Mouse (Mus musculus) cerebellum, adult 2 months (tissue): ENCODE measurements around the gene Phldb1. TPM values are rescaled to one million over a fixed set of nuclear protein-coding genes. Genes with fewer than 3 reads are reported as not detected.
A peak's percentile ranks its signal among the peaks of the same experiment; 100 is the strongest.
"Not testable (repeated sequence)": the region's sequence is repeated elsewhere in the genome, so short reads cannot be mapped to it uniquely, and the experiment has no call there.

Source experiments
- DNase-seq, 2 experiments: peaks; one replicate each; pipeline ENCODE4 v3.0.0; 2021
- H3K27ac ChIP-seq: fragments of 200-500 bp; 2 replicates; pipeline ENCODE4 v1.5.1; 2012; ENCODE audit warnings: low read length, control low read depth, inconsistent platforms; ENCODE audit not compliant: insufficient read depth
- H3K27me3 ChIP-seq: fragments of 200-500 bp; 2 replicates; pipeline ENCODE4 v1.6.1; 2012; ENCODE audit warnings: inconsistent platforms, mild to moderate bottlenecking, low read length, moderate library complexity; ENCODE audit not compliant: control insufficient read depth, insufficient read depth
- H3K4me1 ChIP-seq: fragments of 200-500 bp; 2 replicates; pipeline ENCODE4 v1.6.1; 2011; ENCODE audit warnings: low read length; ENCODE audit not compliant: control insufficient read depth, insufficient read depth
- H3K4me3 ChIP-seq: fragments of 200-500 bp; replicated peaks from 2 replicates; pipeline ENCODE3; 2011; ENCODE audit warnings: mild to moderate bottlenecking, low read depth, low read length, control low read depth; ENCODE audit not compliant: insufficient read depth
- CTCF ChIP-seq: fragments of 200-500 bp; IDR thresholded peaks from 2 replicates; pipeline ENCODE4 v1.5.1; 2011; ENCODE audit warnings: low read depth, mild to moderate bottlenecking, control low read depth, low read length, moderate library complexity, borderline replicate concordance; ENCODE audit not compliant: insufficient read depth
- POLR2A ChIP-seq: fragments of 200-500 bp; IDR thresholded peaks from 2 replicates; pipeline ENCODE4 v1.6.1; 2011; ENCODE audit warnings: low read length, control low read depth, borderline replicate concordance; ENCODE audit not compliant: insufficient read depth
- WGBS: fragments of 180-500 bp; shearing (Covaris S2); methylation state at CpG from one replicate; pipeline ENCODE4 v1.1.7; 2018; 5-methylcytosine and 5-hydroxymethylcytosine counted together
- polyA plus RNA-seq: library from polyadenylated mRNA; depleted of rRNA; stranded (reverse); fragments of >200 nt; gene quantifications from 2 replicates; pipeline ENCODE4 v1.2.3, GENCODE M21; 2012; rRNA removed

The Phldb1 gene
- polyA plus RNA-seq, result 193 and 194 TPM in 2 replicates

DNA sequence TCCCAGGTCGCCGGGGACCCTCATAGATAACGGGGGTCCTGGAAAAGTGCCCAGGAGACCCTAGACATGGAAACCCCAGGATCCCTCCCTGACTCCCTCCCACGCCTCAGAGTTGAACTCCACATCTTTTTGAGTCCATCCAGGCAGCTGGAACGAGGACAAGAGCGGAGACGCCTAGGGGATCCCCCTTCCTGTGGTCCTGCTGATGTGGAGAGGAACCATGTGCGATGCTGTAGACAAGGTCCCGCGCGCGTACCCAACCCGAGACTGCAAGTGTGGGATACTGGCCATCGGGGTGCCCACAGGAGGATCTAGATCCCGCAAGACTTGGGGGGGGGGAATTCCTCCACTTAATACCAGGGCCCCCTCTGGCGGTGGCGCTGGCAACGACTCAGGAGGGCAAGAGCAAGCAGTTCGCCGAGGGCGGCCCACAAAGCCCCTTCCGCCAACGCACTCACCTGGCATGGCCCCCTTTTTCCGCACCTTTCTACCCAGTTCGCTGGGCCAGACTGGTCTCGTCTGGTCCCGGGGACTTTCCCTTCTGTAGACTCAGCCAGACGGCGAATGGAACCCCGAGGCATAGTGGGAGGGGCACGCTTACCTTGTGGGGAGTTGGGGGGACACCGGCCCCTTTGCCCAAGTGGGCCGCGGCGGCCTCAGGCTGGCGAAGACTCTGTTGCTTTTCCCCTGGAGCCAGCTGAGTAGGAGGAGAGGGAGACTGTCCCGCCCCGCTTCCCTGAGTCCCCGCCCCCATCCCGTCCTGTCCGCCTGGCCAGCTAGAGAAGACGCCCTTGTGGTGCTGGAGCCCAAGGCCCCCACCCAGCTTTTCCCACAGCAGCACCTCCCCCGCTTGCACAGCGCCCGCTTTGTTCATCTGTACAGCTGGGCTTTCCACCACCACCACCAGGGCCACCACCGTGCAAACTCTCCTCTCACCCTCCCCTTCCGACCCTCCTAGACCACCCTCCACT lies at the start of gene Phldb1:
Gene Phldb1, minus strand, starts transcription at position 675 of the 971 bp plus-strand sequence.
- TF ChIP-seq CTCF, result peak; percentile 32; the same call in 1 of the 2 replicates
- no peak for TF ChIP-seq POLR2A
- WGBS, result 7% methylated on average over 44 of the region's 47 CpGs
- Histone ChIP-seq H3K4me1 (peaks cover 6% of the 10 kb centered on the region; the same call in 1 of the 2 replicates), H3K27ac (peak within 1 kb of the TSS; percentile 38; the same call in 1 of the 2 replicates), H3K4me3 (peak within 1 kb of the TSS; percentile 47), H3K27me3 (no peaks in the 10 kb centered on the region)
- peak; percentile 48 to 52 for DNase-seq

DNA sequence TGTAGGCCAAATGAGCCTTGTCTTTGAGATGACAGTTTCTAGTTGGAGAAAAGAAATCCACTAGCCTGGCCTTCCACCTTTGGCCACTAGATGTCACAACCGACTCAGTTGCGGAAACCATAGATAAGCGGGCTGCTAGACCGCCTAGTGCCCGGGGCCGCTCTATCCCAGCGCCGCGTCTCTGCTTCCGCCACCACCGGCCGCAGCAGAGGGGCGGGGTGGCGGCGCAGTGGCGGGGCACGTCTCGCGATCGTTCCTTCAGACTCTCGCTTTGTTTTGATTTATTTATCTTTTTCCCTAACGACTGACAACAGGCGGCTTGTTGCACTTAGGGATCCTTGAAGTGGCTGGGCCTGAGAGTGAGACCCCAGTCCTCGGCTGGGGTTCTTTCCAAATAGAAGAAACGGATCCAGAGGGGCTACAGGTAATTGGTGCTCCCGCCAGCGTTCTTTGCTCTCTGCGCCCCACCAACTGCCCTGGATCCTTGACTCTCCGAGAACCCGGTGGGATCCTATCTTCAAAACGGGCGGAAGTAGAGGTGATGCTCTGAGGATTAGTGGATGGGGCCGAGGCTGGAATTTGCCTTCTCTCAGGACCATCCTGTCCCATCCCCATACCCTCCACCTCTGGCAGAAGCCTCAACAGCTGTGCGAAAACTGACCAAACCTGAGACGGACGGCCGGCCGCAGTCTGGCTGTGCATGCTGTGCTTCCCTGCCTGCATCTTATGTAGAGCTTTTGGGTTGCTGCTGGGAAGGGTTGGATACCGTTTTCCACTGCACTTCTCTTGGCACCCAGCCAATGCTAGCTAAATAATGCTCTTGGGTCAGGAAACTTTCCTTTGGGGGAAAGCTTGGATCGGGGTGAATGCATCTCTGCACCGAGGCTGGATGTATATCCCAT lies 38.0 kb upstream of the Phldb1 start:
- Histone ChIP-seq H3K4me3 (peak overlapping the region; percentile 89), H3K4me1 (no peaks in the 10 kb centered on the region), H3K27me3 (no peaks in the 10 kb centered on the region), H3K27ac (peak overlapping the region; percentile 46; the same call in 1 of the 2 replicates)
- WGBS, result under 1% methylated on average over 41 of the region's 41 CpGs
- DNase-seq, result peak; percentile 92 to 93
- TF ChIP-seq POLR2A (peak; percentile 84), CTCF (peak; percentile 77)

DNA sequence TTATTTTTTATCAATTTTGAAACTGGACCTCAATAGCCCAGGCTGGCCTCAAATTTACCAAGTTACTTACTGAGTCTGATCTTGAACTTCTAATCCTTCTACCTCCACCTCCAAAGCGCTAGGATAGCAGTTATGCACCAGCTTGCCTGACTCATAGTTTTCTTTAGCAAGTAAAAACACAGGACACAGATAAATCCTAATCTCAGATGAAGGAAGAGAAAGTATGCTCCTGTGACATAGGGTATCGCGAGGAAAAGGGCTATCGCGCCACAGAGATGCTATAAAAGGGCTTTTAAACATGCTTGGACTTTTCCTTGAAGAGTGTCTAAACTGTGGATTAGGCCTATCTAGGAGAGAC lies 37.4 kb upstream of the Phldb1 start:
- Histone ChIP-seq H3K27me3 (no peaks in the 10 kb centered on the region), H3K27ac (no peak overlapping the region), H3K4me3 (no peak overlapping the region), H3K4me1 (no peaks in the 10 kb centered on the region)
- WGBS, result 29% methylated on average over 5 of the region's 5 CpGs
- TF ChIP-seq POLR2A, result no peak
- TF ChIP-seq CTCF, result no peak
- no peak for DNase-seq

DNA sequence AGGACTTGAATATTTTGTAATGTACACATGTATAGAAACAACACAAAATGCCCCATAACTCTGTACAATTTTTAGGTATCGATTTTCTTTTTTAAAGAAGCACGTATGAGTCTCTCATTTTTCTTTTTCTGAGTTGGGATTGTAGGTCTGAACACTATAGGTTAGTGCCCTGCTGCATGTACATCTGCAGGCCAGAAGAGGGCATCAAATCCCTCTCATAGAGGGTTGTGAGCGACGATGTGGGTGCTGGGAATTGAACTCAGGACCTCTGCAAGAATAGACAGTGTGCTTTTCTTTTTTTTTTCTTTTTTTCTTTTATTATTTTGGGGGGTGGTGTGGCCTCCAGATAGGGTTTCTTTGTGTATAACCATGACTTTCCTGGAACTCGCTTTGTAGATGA lies 36.4 kb upstream of the Phldb1 start:
- WGBS, result 91% methylated on average over 5 of the region's 5 CpGs
- H3K27ac ChIP-seq, result no peak overlapping the region
- DNase-seq, result no peak
- TF ChIP-seq POLR2A (no peak), CTCF (no peak)
- no peaks in the 10 kb centered on the region for H3K4me1 ChIP-seq
- no peak overlapping the region for H3K4me3 ChIP-seq
- H3K27me3 ChIP-seq, result no peaks in the 10 kb centered on the region

GRCm38 (mm10) chr9:44768029-44768394 lies 33.0 kb upstream of the Phldb1 start:
- H3K4me3 ChIP-seq, result peak overlapping the region; percentile 48
- not testable (repeated sequence) for H3K4me1 ChIP-seq, H3K27ac ChIP-seq, DNase-seq, H3K27me3 ChIP-seq
- WGBS, result 28% methylated on average over 9 of the region's 9 CpGs

GRCm38 (mm10) chr9:44767101-44768028 lies 32.4 kb upstream of the Phldb1 start, which contains the start of the genes Arcn1 and Ift46:
TSS of gene Arcn1 (minus strand) at chr9:44767845.
TSS of gene Ift46 (plus strand) at chr9:44767908.
- peak; percentile 74 for TF ChIP-seq POLR2A
- no peak for TF ChIP-seq CTCF
- under 1% methylated on average over 77 of the region's 82 CpGs for WGBS
- DNase-seq, result peak; percentile 87 to 90
- no peaks in the 10 kb centered on the region for H3K27me3 ChIP-seq
- peak within 1 kb of the TSS; percentile 88 for H3K27ac ChIP-seq
- H3K4me1 ChIP-seq, result peaks cover 2% of the 10 kb centered on the region; the same call in 1 of the 2 replicates
- H3K4me3 ChIP-seq, result peak within 1 kb of the TSS; percentile 64

GRCm38 (mm10) chr9:44760873-44761272 lies 25.9 kb upstream of the Phldb1 start:
- 75% methylated on average over 2 of the region's 2 CpGs for WGBS
- Histone ChIP-seq H3K27me3 (no peaks in the 10 kb centered on the region), H3K4me3 (no peak overlapping the region), H3K4me1 (peaks cover 2% of the 10 kb centered on the region; the same call in 1 of the 2 replicates), H3K27ac (no peak overlapping the region)
- no peak for DNase-seq
- no peak for TF ChIP-seq POLR2A
